Mouse (Mus musculus) bone marrow, adult 2 months (tissue): ENCODE results near the gene Fzd10. TPM values are rescaled to one million over a fixed set of nuclear protein-coding genes. Genes with fewer than 3 reads are reported as not detected.

Experiments used
- H3K27ac ChIP-seq: fragments of 200-500 bp; 2 replicates; pipeline ENCODE4 v1.5.1; 2012; ENCODE audit warnings: low read depth, mild to moderate bottlenecking, control low read depth, inconsistent platforms, low read length; ENCODE audit not compliant: control insufficient read depth, poor library complexity, insufficient read depth
- H3K4me1 ChIP-seq: fragments of 200-500 bp; 2 replicates; pipeline ENCODE4 v1.6.1; 2011; ENCODE audit warnings: low read length; ENCODE audit not compliant: control insufficient read depth, insufficient read depth
- H3K4me3 ChIP-seq: fragments of 200-500 bp; replicated peaks from 2 replicates; pipeline ENCODE3; 2011; ENCODE audit warnings: mild to moderate bottlenecking, low read depth, low read length, control low read depth; ENCODE audit not compliant: control insufficient read depth
- CTCF ChIP-seq: fragments of 200-500 bp; IDR thresholded peaks from 2 replicates; pipeline ENCODE4 v1.5.1; 2011; ENCODE audit warnings: low read length, control low read depth; ENCODE audit not compliant: control insufficient read depth, insufficient read depth
- POLR2A ChIP-seq: fragments of 200-500 bp; IDR thresholded peaks from 2 replicates; pipeline ENCODE4 v1.6.1; 2011; ENCODE audit warnings: low read depth, mild to moderate bottlenecking, control low read depth, low read length, borderline replicate concordance; ENCODE audit not compliant: control insufficient read depth
- WGBS: fragments of 180-500 bp; shearing (Covaris S2); methylation state at CpG from one replicate; pipeline ENCODE4 v1.1.7; 2018; 5-methylcytosine and 5-hydroxymethylcytosine counted together
- polyA plus RNA-seq: library from polyadenylated mRNA; stranded (reverse); fragments of >200 nt; gene quantifications from 2 replicates; pipeline ENCODE4 v1.2.4, GENCODE M21; 2011; ENCODE audit warnings: low replicate concordance; ENCODE audit not compliant: missing spikeins, insufficient read depth, insufficient read length

Fzd10 gene
- polyA plus RNA-seq, 1 experiment: 0.62 TPM

- no peak overlapping the region for H3K4me3 ChIP-seq
- no peaks in the 10 kb centered on the region; the same call in 1 of the 2 replicates for H3K4me1 ChIP-seq
- no peak for TF ChIP-seq POLR2A
- TF ChIP-seq CTCF: no peak
- no peak overlapping the region for H3K27ac ChIP-seq
- WGBS: 77% methylated on average over 8 of the region's 8 CpGs
These were observed 28.9 kb upstream of the Fzd10 start for GRCm38 (mm10) chr5:128571706-128572105.

- TF ChIP-seq CTCF: no peak
- no peak for TF ChIP-seq POLR2A
- 66% methylated on average over 9 of the region's 9 CpGs for WGBS
These were observed 24.6 kb upstream of the Fzd10 start for GRCm38 (mm10) chr5:128575997-128576579.

GRCm38 (mm10) chr5:128579047-128579650 lies 21.5 kb upstream of the Fzd10 start:
- TF ChIP-seq POLR2A: no peak
- no peak for TF ChIP-seq CTCF
- Histone ChIP-seq H3K4me1 (no peaks in the 10 kb centered on the region), H3K4me3 (no peak overlapping the region), H3K27ac (no peak overlapping the region)
- 39% methylated on average over 9 of the region's 9 CpGs for WGBS

More at GRCm38 (mm10) chr5:128575997-128576579, 24.6 kb upstream of the Fzd10 start:
- no peaks in the 10 kb centered on the region; the same call in 1 of the 2 replicates for H3K4me1 ChIP-seq
- no peak overlapping the region for H3K4me3 ChIP-seq
- H3K27ac ChIP-seq: no peak overlapping the region

- no peak overlapping the region for H3K4me3 ChIP-seq
- WGBS: 56% methylated on average over 4 of the region's 4 CpGs
- no peak for TF ChIP-seq POLR2A
- no peak overlapping the region for H3K27ac ChIP-seq
- H3K4me1 ChIP-seq: no peaks in the 10 kb centered on the region
These were observed 19.7 kb upstream of the Fzd10 start for GRCm38 (mm10) chr5:128580931-128581330.

- no peak overlapping the region for H3K27ac ChIP-seq
- H3K4me1 ChIP-seq: no peaks in the 10 kb centered on the region
- 48% methylated on average over 8 of the region's 8 CpGs for WGBS
- TF ChIP-seq CTCF (no peak), POLR2A (no peak)
- H3K4me3 ChIP-seq: no peak overlapping the region
These were observed 19.1 kb upstream of the Fzd10 start for GRCm38 (mm10) chr5:128581516-128581921.

- WGBS: 67% methylated on average over 1 of the region's 1 CpGs
- no peak overlapping the region for H3K4me3 ChIP-seq
- no peak overlapping the region for H3K27ac ChIP-seq
- TF ChIP-seq CTCF (no peak), POLR2A (no peak)
- H3K4me1 ChIP-seq: no peaks in the 10 kb centered on the region
These were observed 11.4 kb upstream of the Fzd10 start for GRCm38 (mm10) chr5:128589231-128589630.

GRCm38 (mm10) chr5:128593446-128593845 lies 7.2 kb upstream of the Fzd10 start:
- Histone ChIP-seq H3K27ac (no peak overlapping the region), H3K4me3 (no peak overlapping the region), H3K4me1 (no peaks in the 10 kb centered on the region)
- TF ChIP-seq POLR2A (no peak), CTCF (no peak)
- WGBS: 87% methylated on average over 13 of the region's 13 CpGs

GRCm38 (mm10) chr5:128596813-128597212 lies 3.8 kb upstream of the Fzd10 start:
- no peak overlapping the region for H3K4me3 ChIP-seq
- no peak for TF ChIP-seq CTCF
- no peak for TF ChIP-seq POLR2A
- H3K27ac ChIP-seq: no peak overlapping the region
- WGBS: 4% methylated on average over 20 of the region's 20 CpGs
- no peaks in the 10 kb centered on the region for H3K4me1 ChIP-seq
